Mouse (Mus musculus): Measurements from ENCODE around the gene Nudt6.

Nudt6 gene

DNA sequence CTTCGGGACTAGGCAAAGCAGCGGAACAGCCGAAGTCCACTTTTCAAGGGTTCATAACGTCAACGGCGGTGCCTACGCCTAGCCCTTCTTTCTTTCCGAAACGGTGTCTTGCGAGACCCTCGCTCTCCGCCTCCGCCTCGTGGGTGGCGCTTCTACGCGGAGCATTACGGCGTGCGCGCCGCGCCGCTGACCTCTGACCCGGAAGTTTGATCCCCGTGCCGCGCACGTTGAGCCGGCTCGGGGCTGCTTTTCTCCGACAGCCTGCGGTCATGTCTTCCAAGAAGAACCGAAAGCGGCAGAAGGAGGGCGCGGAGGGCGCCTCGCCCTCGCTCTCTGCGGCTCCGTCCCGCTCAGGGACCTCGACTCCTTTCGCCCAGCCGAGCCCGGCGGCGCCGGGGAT is at the start of gene Nudt6:
Gene Nudt6, minus strand, starts transcription at position 140 of the 400 bp plus-strand sequence.
- DNase-seq (ENCODE audit: low spot score), result peak; percentile 76

DNA sequence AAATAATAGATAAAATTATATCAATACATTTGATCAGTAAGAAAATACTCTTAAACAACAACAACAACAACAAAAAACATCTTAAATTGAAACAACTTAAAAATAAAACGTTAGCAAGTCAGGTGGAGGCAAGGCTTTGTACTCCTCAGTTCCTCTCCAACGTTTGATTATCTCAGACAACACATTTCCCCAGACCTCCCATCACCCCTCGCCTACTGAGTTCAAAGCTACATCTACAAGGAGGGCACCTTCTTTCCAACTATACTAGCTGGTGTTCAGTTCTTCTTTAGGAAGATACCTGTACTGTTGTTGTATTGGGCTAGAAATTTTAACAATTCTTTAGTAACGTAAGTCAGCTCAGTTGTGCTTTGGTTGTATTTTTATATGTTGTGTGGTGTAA is 49.3 kb upstream of the Nudt6 start:
- DNase-seq (ENCODE audit: low spot score), result no peak

GRCm38 (mm10) chr3:37468170-37468569 is 48.2 kb upstream of the Nudt6 start:
- DNase-seq (ENCODE audit: low spot score), result no peak

DNA sequence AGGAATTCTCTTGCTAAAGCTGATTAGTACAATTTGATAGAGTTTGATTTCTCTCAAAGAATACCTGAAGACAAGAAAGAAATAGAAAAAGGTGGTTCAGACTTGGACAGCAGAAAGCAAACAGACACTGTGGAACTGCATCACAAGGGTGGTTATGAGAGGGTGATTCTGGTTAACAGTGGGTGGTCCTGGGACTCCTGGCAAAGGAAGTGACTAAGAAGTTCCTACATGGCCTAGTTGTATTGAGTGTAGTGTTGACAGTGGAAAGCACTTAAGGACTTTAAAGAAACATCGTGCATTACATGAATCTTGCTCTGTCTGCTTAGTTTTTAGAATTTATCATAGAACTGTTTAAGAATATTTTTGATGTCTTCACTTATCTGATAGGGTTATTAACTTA is 36.0 kb upstream of the Nudt6 start:
- no peak for DNase-seq (ENCODE audit: low spot score)

GRCm38 (mm10) chr3:37443409-37443808 is 23.4 kb upstream of the Nudt6 start:
- DNase-seq (ENCODE audit: low spot score), result no peak

- DNase-seq (ENCODE audit: low spot score), result no peak
Measured at GRCm38 (mm10) chr3:37439770-37440169, 19.8 kb upstream of the Nudt6 start.

- DNase-seq (ENCODE audit: low spot score), result no peak
Measured at GRCm38 (mm10) chr3:37430359-37430758, 10.3 kb upstream of the Nudt6 start.

DNA sequence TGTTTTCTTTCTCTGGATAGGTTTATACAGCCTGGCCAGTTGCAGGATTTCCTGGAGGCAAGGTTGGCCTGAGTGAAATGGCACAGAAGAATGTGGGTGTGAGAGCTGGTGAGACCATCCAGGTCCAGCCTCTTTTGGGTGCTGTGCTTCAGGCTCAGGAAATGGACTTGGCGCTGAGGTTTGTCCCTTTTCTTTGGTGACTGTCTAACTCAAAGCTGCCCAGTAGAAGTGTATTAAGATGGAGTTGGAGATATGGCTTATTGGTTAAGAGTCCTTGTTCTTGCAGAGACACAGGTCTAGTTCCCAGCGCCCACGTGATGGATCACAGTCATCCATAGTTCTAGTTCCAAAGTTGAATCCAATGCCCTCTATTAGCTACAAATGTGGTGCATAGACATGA is 6.1 kb upstream of the Nudt6 start:
- no peak for DNase-seq (ENCODE audit: low spot score)

GRCm38 (mm10) chr3:37421179-37421578 is 1.2 kb upstream of the Nudt6 start:
- no peak for DNase-seq (ENCODE audit: low spot score)

DNA sequence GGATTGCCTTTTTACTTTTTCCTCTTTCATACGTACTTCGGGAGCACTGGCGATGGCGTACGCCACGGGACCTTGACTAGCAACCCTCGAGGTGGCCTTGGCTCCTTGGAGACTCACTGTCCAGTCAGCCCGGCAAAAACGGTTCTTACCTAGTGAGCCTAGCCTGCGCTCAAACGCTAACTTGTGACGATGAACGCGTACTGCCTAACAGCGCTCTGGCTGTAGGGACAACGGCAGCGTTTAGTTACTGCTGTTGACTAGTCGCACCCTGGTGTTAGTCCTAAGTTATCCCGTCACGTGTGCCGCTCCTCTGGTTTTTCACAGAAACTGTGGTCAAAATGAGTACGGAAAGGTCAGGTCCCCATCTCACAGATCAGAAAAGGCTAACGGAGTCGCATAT is 630 bp upstream of the Nudt6 start:
- DNase-seq (ENCODE audit: low spot score), result no peak

GRCm38 (mm10) chr3:37419458-37419991 is 486 bp downstream of the Nudt6 start, which contains the start of gene Spata5:
Spata5 (plus strand) TSS chr3:37419896.
- peak; percentile 95 for DNase-seq (ENCODE audit: low spot score)

DNA sequence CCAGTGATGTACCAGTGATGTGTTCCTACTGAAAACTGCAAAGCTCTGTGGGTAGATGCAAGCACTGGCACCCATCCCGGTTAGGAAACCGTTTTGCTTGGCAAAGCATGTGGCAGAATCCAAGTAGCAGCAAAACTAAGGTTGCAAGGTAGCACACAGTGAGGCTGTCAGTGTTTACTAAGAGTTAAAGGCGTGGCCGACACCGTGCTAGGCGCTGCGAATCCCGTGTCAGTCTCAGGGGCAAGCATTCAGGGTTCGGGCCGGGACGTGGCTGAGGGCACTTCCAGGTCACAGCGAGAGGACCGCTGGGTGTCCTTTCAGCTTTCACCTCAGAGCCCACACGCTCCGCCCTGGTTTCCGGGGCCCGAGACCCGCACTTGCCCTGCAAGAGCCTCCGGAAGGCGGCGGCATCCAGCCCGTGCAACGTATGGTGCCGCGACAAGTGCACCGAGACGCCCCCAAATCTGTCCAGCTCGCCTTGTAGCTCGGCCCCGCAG is 1.0 kb downstream of the Nudt6 start:
- DNase-seq (ENCODE audit: low spot score), result no peak

DNA sequence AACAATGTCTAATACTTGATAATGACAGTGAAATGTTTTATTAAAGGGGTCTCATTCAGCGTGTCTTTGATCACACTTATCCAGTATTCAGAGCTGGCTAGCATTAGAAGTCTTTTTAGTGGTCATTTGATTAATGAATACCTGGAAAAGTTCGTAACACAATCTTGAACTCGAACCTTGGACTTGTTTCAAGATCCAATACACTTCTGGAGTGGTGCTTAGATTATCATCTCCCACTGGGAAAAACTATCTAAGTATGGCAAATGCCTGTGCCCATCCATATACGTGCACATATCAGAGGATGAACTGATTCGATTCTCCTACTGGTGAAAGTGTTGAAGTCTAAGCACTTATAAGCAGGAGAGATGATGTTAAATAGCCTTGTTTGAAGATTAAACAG is 1.7 kb downstream of the Nudt6 start:
- DNase-seq (ENCODE audit: low spot score), result no peak

- peak; percentile 51 for DNase-seq (ENCODE audit: low spot score)
Measured at GRCm38 (mm10) chr3:37414413-37414960, 5.5 kb downstream of the Nudt6 start.

GRCm38 (mm10) chr3:37413446-37413845 is 6.6 kb downstream of the Nudt6 start:
- no peak for DNase-seq (ENCODE audit: low spot score)

GRCm38 (mm10) chr3:37407598-37407997 is 12.4 kb downstream of the Nudt6 start:
- DNase-seq (ENCODE audit: low spot score), result no peak

DNA sequence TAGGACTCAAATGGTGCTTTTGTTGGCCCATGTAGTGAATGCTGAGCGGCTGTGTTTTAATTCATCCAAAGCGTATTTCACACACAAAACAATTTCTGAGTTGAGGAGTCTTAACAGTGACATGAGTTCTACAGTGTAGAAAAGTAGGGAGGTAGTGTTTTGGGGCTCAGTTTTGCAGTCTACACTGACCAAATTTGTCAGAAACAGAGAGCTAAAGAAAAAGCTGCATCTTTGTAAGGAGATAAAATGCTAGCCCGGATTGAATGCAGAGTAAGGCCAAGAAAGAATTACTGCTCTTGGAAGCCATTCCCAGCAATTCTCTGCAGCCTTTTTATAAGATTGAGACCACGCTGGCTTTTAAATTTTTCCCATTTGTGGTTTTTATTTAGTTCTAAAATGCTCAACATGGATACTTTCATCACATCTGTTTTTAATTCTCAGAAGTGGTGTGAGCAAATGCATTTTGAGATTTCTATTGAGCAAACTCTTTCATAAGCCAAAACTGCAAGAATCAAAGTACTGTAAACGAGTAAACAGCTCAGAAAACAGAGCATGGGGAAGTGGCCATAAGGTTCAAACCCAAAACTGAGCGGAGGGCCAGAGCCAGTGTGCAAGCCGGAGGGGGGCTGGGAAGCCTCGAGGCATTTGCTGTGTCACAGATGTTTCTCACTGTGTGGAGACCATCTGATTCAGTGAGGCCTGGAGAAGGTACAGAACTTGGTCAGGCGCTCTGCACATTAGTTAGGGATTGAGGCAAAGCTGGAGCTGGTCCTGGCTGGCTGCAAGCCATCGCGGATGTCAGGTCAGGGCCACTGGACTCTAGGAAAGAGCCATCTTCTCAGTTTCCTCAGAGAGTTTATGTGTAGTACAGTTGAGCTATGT is 18.0 kb downstream of the Nudt6 start:
- DNase-seq (ENCODE audit: low spot score), result no peak

DNA sequence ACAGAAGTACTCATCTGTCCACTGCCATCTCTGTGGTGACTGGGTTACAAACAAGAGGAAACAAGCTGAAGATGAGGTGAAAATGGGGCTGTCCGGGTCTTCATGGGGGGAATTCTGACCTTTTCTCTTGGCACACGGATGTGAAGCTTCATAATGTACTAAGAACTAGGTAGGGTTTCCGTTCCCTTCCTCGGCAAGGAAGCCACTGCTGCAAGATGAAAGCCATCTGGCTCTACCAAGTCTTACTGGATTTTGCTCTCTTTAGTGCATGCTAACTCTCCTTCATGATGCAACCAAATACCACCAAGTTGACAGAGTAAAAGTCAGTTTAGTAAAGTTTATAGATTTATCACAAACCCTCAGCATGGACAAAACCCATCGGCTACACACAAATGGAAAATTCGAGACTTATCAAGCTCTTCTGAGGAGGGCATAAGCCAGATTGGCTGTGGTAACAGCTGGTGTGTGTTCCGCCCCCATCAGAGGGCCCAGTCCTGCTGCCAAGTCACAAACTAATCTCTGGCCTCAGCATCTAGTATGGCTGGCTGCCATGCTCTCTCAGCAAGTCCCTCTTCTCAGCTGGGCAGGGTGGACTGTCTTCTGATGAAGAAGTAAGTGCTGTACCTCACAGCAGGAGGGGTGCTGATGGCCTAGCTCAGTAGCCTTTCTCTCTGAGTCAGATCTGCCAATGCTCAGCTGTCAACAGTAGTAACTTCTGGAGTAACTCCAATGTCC is 21.2 kb downstream of the Nudt6 start:
- no peak for DNase-seq (ENCODE audit: low spot score)

GRCm38 (mm10) chr3:37397646-37398045 is 22.4 kb downstream of the Nudt6 start:
- no peak for DNase-seq (ENCODE audit: low spot score)

DNA sequence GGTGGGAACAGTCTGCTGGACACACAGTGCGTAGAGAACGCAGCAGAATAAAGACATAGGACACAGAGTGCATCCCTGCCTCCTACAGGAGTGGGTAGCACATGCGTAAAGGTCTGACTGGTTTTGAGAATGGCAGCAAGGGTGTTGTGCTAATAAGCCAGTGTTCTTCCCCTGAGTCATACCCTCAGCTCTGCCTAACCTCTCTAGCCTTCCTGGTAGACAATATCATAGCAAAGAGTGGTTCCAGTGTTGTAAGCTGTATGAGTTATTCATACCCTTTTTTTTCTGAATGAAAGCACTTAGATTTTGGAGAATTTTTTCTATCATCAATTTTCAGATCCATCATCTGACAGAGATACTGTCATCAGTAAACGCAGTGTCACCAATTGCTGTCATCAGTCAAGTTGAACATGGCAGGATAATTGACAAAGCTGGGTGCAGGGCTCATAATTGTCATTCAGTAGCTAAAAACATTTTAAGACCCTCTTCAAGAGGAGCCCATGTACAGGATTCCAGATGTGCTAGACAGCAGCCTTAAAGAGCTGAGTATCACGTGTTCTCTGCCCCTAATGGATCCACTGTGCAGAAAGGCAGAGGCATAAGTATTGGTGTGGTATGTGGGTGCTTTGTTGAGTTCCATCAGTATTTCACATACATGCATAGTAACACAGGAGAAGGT is 22.9 kb downstream of the Nudt6 start:
- no peak for DNase-seq (ENCODE audit: low spot score)

GRCm38 (mm10) chr3:37387310-37387709 is 32.7 kb downstream of the Nudt6 start:
- no peak for DNase-seq (ENCODE audit: low spot score)
